22 mouse cellular contexts compared by ENCODE assay signal in genomic region chr10:69790606-69791005, GRCm38 (mm10).
A peak's percentile ranks its signal among the peaks of the same experiment; 100 is the strongest.
DNase-seq lines count a peak whose midpoint lies in the region; ATAC-seq and TF ChIP-seq lines count a peak whose summit lies in the region.
"Had no signal": no experiment of that assay in that cellular context is flagged by ENCODE, and none has a peak within 500 bp of the region (broad histone marks: within the 10 kb centered on the region; RNA-seq: fewer than 3 reads in every experiment).

No protein-coding gene starts in this region.

- H3K27ac ChIP-seq in embryonic facial prominence, embryonic 12.5 days, result 0 out of 2 replicates have a peak overlapping the region, but pooled peaks have one; percentile 17
- H3K27ac ChIP-seq in embryonic facial prominence, embryonic 10.5 days (replicated peaks), result no peak overlapping the region
- H3K27ac ChIP-seq in midbrain, postnatal 0 days (ENCODE audit: low read depth, low read length), result no peak overlapping the region
- H3K27ac ChIP-seq: forebrain, embryonic 13.5 days; forebrain, embryonic 15.5 days had no signal

- no peaks in the 10 kb centered on the region for H3K27me3 ChIP-seq in embryonic facial prominence, embryonic 12.5 days
- no peaks in the 10 kb centered on the region for H3K27me3 ChIP-seq in embryonic facial prominence, embryonic 10.5 days (replicated peaks; ENCODE audit: low read depth, poor library complexity, severe bottlenecking)
- H3K27me3 ChIP-seq in midbrain, postnatal 0 days (ENCODE audit: insufficient read depth, low read length), result no peaks in the 10 kb centered on the region
- H3K27me3 ChIP-seq: CH12.LX; forebrain, embryonic 13.5 days; forebrain, embryonic 15.5 days; Patski had no signal

- 56% methylated on average over 4 of the region's 4 CpGs for WGBS in embryonic facial prominence, embryonic 12.5 days
- 77% methylated on average over 4 of the region's 4 CpGs for WGBS in embryonic facial prominence, embryonic 10.5 days
- WGBS in midbrain, postnatal 0 days, result 55% methylated on average over 4 of the region's 4 CpGs

- ATAC-seq in embryonic facial prominence, embryonic 12.5 days (ENCODE audit: insufficient number of reproducible peaks, insufficient read depth, low FRiP score, low TSS enrichment), result no peak
- ATAC-seq in midbrain, postnatal 0 days (ENCODE audit: low FRiP score), result no peak
- ATAC-seq: activated CD4-positive, CD25-positive, alpha-beta regulatory T cell, adult 4 months; CD4-positive, CD25-positive, alpha-beta regulatory T cell, adult 4 months; forebrain, embryonic 13.5 days; forebrain, embryonic 15.5 days; forebrain, postnatal 0 days; Patski had no signal

- no peak overlapping the region for H3K4me2 ChIP-seq in embryonic facial prominence, embryonic 12.5 days (replicated peaks)
- no peak overlapping the region for H3K4me2 ChIP-seq in midbrain, postnatal 0 days (ENCODE audit: low read depth, low read length, poor library complexity, severe bottlenecking)
- H3K4me2 ChIP-seq: forebrain, embryonic 13.5 days; forebrain, embryonic 15.5 days had no signal

- no peaks in the 10 kb centered on the region for H3K9me3 ChIP-seq in embryonic facial prominence, embryonic 12.5 days
- no peaks in the 10 kb centered on the region for H3K9me3 ChIP-seq in embryonic facial prominence, embryonic 10.5 days
- no peaks in the 10 kb centered on the region for H3K9me3 ChIP-seq in midbrain, postnatal 0 days (ENCODE audit: low read length)
- H3K9me3 ChIP-seq: forebrain, embryonic 13.5 days; forebrain, embryonic 15.5 days had no signal

- H3K4me3 ChIP-seq in embryonic facial prominence, embryonic 12.5 days, result no peak overlapping the region
- no peak overlapping the region for H3K4me3 ChIP-seq in embryonic facial prominence, embryonic 10.5 days
- no peak overlapping the region for H3K4me3 ChIP-seq in midbrain, postnatal 0 days (ENCODE audit: low read depth, low read length)
- H3K4me3 ChIP-seq: forebrain, embryonic 13.5 days; forebrain, embryonic 15.5 days had no signal

- no peak for TF ChIP-seq CTCF in midbrain, postnatal 0 days (IDR thresholded peaks at IDR 0.05)

- H3K36me3 ChIP-seq in embryonic facial prominence, embryonic 12.5 days, result no peaks in the 10 kb centered on the region
- no peaks in the 10 kb centered on the region for H3K36me3 ChIP-seq in embryonic facial prominence, embryonic 10.5 days (replicated peaks)
- no peaks in the 10 kb centered on the region for H3K36me3 ChIP-seq in midbrain, postnatal 0 days (ENCODE audit: insufficient read depth, low read length)
- H3K36me3 ChIP-seq: forebrain, embryonic 15.5 days; G1E had no signal

- H3K4me1 ChIP-seq in embryonic facial prominence, embryonic 12.5 days, result peaks cover 21% of the 10 kb centered on the region
- peaks cover 41% of the 10 kb centered on the region for H3K4me1 ChIP-seq in embryonic facial prominence, embryonic 10.5 days
- H3K4me1 ChIP-seq in midbrain, postnatal 0 days (ENCODE audit: insufficient read depth, low read length), result 0 out of 2 replicates have a peak, but pooled peaks cover 3% of the 10 kb centered on the region

- H3K9ac ChIP-seq in embryonic facial prominence, embryonic 12.5 days, result no peak overlapping the region
- H3K9ac ChIP-seq in midbrain, postnatal 0 days (replicated peaks; ENCODE audit: low read length, poor library complexity, severe bottlenecking), result no peak overlapping the region
- H3K9ac ChIP-seq: forebrain, embryonic 13.5 days; forebrain, embryonic 15.5 days; forebrain, postnatal 0 days had no signal

- DNase-seq in embryonic facial prominence, embryonic 10.5 days (ENCODE audit: low spot score), result no peak
- peak; percentile 39 for DNase-seq in retina, adult 2 months (ENCODE audit: low read depth, low spot score)
- peak; percentile 56 for DNase-seq in retina, postnatal 1 day
- DNase-seq in midbrain, postnatal 0 days (ENCODE audit: low spot score), result no peak
- DNase-seq: adrenal gland, adult 8-10 months; adrenal gland, postnatal 14 days; adrenal gland, postnatal 36 days; B cell, adult 2 months; cerebellum, adult 11-12 months; cerebellum, adult 2 months; cerebellum, adult 9-10 months; cerebellum, postnatal 10 days; cerebellum, postnatal 25 days; forebrain, postnatal 0 days had no signal

Comparison
In these comparisons a context has a peak if more than half of its experiments do, and no peak if none do; other contexts are left out.
1. DNase-seq: peak in retina, adult 2 months (single experiment) and retina, postnatal 1 day (single experiment); none in embryonic facial prominence, embryonic 10.5 days (single experiment) and midbrain, postnatal 0 days (single experiment).